Mouse (Mus musculus) megakaryocyte, embryonic 14.5 days (primary cell): ENCODE data around the gene Gm15319.
"Not testable (repeated sequence)": the region's sequence is repeated elsewhere in the genome, so short reads cannot be mapped to it uniquely, and the experiment has no call there.

Experiments used
- FLI1 ChIP-seq: IDR thresholded peaks from 2 replicates; pipeline ENCODE4 v1.6.1; 2012; ENCODE audit warnings: low read length, inconsistent platforms, mixed read lengths
- GATA1 ChIP-seq: IDR thresholded peaks from 3 replicates; pipeline ENCODE4 v1.6.1; 2012; ENCODE audit warnings: mixed read lengths, low read length, inconsistent platforms, borderline replicate concordance

DNA sequence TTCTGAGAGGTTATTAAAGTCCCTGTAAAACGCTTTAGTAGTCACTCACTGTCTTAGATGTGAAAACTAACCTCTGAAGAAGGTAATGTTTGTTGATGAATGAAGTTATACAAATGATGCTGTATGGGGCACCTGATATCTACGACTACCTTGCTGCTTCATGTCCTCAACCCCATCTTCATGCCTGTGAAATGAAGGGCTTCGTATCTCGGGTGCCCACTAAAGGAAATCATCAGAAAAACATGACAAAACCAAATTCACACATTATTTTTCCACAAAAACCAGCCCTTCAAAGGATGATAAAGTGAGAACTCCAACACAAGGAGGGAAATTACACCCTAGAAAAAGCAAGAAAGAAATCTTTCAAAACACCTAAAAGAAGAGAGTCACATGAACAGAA lies 68.2 kb downstream of the Gm15319 start:
- TF ChIP-seq GATA1, FLI1: not testable (repeated sequence)
